Mouse (Mus musculus) heart, embryonic 14.5 days (tissue): ENCODE measurements around the gene Smap1. TPM values are rescaled to one million over a fixed set of nuclear protein-coding genes. Genes with fewer than 3 reads are reported as not detected.

Source experiments
- ATAC-seq: fragments of 200-750 bp; cut with Nextera tagmentation; 2 replicates; pipeline ENCODE4 v1.8.0; 2017; ENCODE audit warnings: low read depth, moderate TSS enrichment; ENCODE audit not compliant: insufficient number of reproducible peaks, insufficient read depth, low FRiP score
- H3K27ac ChIP-seq, 2 experiments: fragments of 200-500 bp in 1 of 2; fragments of 300-500 bp in 1 of 2; sonication (generic) in 1 of 2; replicated peaks in 1 of 2; 2 replicates each; pipeline ENCODE4 v1.5.1; 2012 to 2014; ENCODE audit warnings: low read depth in 2 of 2, low read length in 2 of 2, control low read depth in 1 of 2, mild to moderate bottlenecking in 1 of 2, mixed read lengths in 1 of 2; ENCODE audit not compliant: control insufficient read depth in 1 of 2, insufficient read depth in 1 of 2
- H3K27me3 ChIP-seq: fragments of 300-500 bp; sonication (generic); 2 replicates; pipeline ENCODE4 v1.6.1; 2014; ENCODE audit warnings: mild to moderate bottlenecking, low read length, control low read depth; ENCODE audit not compliant: control insufficient read depth, insufficient read depth
- H3K36me3 ChIP-seq: fragments of 300-500 bp; sonication (generic); 2 replicates; pipeline ENCODE4 v1.6.1; 2014; ENCODE audit warnings: mild to moderate bottlenecking, control low read depth, low read length, mixed read lengths; ENCODE audit not compliant: control insufficient read depth, insufficient read depth
- H3K4me1 ChIP-seq, 2 experiments: fragments of 200-500 bp in 1 of 2; fragments of 300-500 bp in 1 of 2; sonication (generic) in 1 of 2; 2 replicates each; pipeline ENCODE4 v1.6.1; 2012 to 2014; ENCODE audit warnings: low read length in 2 of 2, control low read depth in 1 of 2, mixed read lengths in 1 of 2; ENCODE audit not compliant: control insufficient read depth in 2 of 2, insufficient read depth in 2 of 2
- H3K4me2 ChIP-seq: fragments of 300-500 bp; sonication (generic); 2 replicates; pipeline ENCODE4 v1.6.1; 2014; ENCODE audit warnings: mild to moderate bottlenecking, low read length
- H3K4me3 ChIP-seq, 2 experiments: fragments of 200-500 bp in 1 of 2; fragments of 300-500 bp in 1 of 2; sonication (generic) in 1 of 2; 2 replicates each; pipeline ENCODE4 v1.5.1; 2012 to 2014; ENCODE audit warnings: low read length in 2 of 2, mild to moderate bottlenecking in 2 of 2, control low read depth in 1 of 2, low read depth in 1 of 2, moderate library complexity in 1 of 2; ENCODE audit not compliant: control insufficient read depth in 1 of 2, insufficient read depth in 1 of 2
- H3K9ac ChIP-seq: fragments of 300-500 bp; sonication (generic); 2 replicates; pipeline ENCODE4 v1.6.1; 2014; ENCODE audit warnings: mild to moderate bottlenecking, low read length
- H3K9me3 ChIP-seq: fragments of 300-500 bp; sonication (generic); 2 replicates; pipeline ENCODE4 v1.6.1; 2016; ENCODE audit warnings: low read length, control low read depth; ENCODE audit not compliant: control insufficient read depth
- WGBS: fragments of 180-500 bp; shearing (Covaris S2); extraction: QIAGEN DNeasy Blood & Tissue Kit; methylation state at CpG from one replicate; pipeline ENCODE4 v1.1.7; 2014; 5-methylcytosine and 5-hydroxymethylcytosine counted together
- polyA plus RNA-seq: library from polyadenylated mRNA; unstranded; fragments of >200 nt; fragmentation: Nextera tagmentation; extraction: Ambion mirVana; gene quantifications from 2 replicates; pipeline ENCODE4 v1.2.1, GENCODE M21; 2014

Smap1 gene
- polyA plus RNA-seq, 1 experiment from 2014 or later = 44.1 TPM

GRCm38 (mm10) chr1:23955539-23955938 lies 33.4 kb upstream of the Smap1 start:
- Histone ChIP-seq H3K36me3 (no peaks in the 10 kb centered on the region), H3K4me2 (no peak overlapping the region), H3K4me1 (no peaks in the 10 kb centered on the region; a peak in 1 of 4 replicates), H3K9ac (no peak overlapping the region), H3K27me3 (no peaks in the 10 kb centered on the region), H3K4me3 (no peak overlapping the region), H3K9me3 (no peaks in the 10 kb centered on the region), H3K27ac (no peak overlapping the region)
- ATAC-seq = no peak
- WGBS = 80% methylated on average over 4 of the region's 4 CpGs

GRCm38 (mm10) chr1:23953921-23954320 lies 31.8 kb upstream of the Smap1 start:
- Histone ChIP-seq H3K9ac (no peak overlapping the region), H3K9me3 (no peaks in the 10 kb centered on the region), H3K27ac (no peak overlapping the region), H3K27me3 (no peaks in the 10 kb centered on the region), H3K4me3 (no peak overlapping the region), H3K4me1 (no peaks in the 10 kb centered on the region; a peak in 1 of 4 replicates), H3K36me3 (no peaks in the 10 kb centered on the region), H3K4me2 (no peak overlapping the region)
- ATAC-seq = no peak
- WGBS = 86% methylated on average over 13 of the region's 13 CpGs

GRCm38 (mm10) chr1:23948778-23949699 lies 26.9 kb upstream of the Smap1 start:
- no peak overlapping the region for H3K4me2 ChIP-seq
- H3K9ac ChIP-seq = no peak overlapping the region
- H3K4me3 ChIP-seq = no peak overlapping the region
- H3K27me3 ChIP-seq = no peaks in the 10 kb centered on the region
- H3K9me3 ChIP-seq = no peaks in the 10 kb centered on the region
- no peak for ATAC-seq
- WGBS = 87% methylated on average over 15 of the region's 15 CpGs
- H3K4me1 ChIP-seq = no peaks in the 10 kb centered on the region
- H3K27ac ChIP-seq = no peak overlapping the region
- H3K36me3 ChIP-seq = no peaks in the 10 kb centered on the region

GRCm38 (mm10) chr1:23948290-23948689 lies 26.2 kb upstream of the Smap1 start:
- Histone ChIP-seq H3K4me2 (no peak overlapping the region), H3K27ac (no peak overlapping the region), H3K9ac (no peak overlapping the region), H3K4me3 (no peak overlapping the region), H3K27me3 (no peaks in the 10 kb centered on the region), H3K9me3 (no peaks in the 10 kb centered on the region), H3K4me1 (no peaks in the 10 kb centered on the region), H3K36me3 (no peaks in the 10 kb centered on the region)
- ATAC-seq = no peak
- WGBS = 67% methylated on average over 7 of the region's 7 CpGs

- H3K27ac ChIP-seq = no peak overlapping the region
- 89% methylated on average over 1 of the region's 1 CpGs for WGBS
- no peaks in the 10 kb centered on the region for H3K27me3 ChIP-seq
- no peaks in the 10 kb centered on the region for H3K9me3 ChIP-seq
- ATAC-seq = no peak
- H3K36me3 ChIP-seq = no peaks in the 10 kb centered on the region
- H3K9ac ChIP-seq = no peak overlapping the region
- H3K4me1 ChIP-seq = no peaks in the 10 kb centered on the region
- no peak overlapping the region for H3K4me3 ChIP-seq
- H3K4me2 ChIP-seq = no peak overlapping the region
Observed at GRCm38 (mm10) chr1:23944076-23944475, 22.0 kb upstream of the Smap1 start.

- Histone ChIP-seq H3K4me1 (no peaks in the 10 kb centered on the region), H3K4me2 (no peak overlapping the region), H3K9me3 (no peaks in the 10 kb centered on the region), H3K27me3 (no peaks in the 10 kb centered on the region), H3K27ac (no peak overlapping the region), H3K9ac (no peak overlapping the region), H3K4me3 (no peak overlapping the region), H3K36me3 (no peaks in the 10 kb centered on the region)
- no peak for ATAC-seq
- WGBS = 80% methylated on average over 3 of the region's 3 CpGs
Observed at GRCm38 (mm10) chr1:23943146-23943940, 21.2 kb upstream of the Smap1 start.

- Histone ChIP-seq H3K4me1 (no peaks in the 10 kb centered on the region), H3K9me3 (peaks cover 3% of the 10 kb centered on the region; the same call in 1 of the 2 replicates), H3K4me3 (no peak overlapping the region), H3K9ac (no peak overlapping the region), H3K27ac (no peak overlapping the region), H3K4me2 (no peak overlapping the region), H3K36me3 (no peaks in the 10 kb centered on the region), H3K27me3 (no peaks in the 10 kb centered on the region)
- no peak for ATAC-seq
- 27% methylated on average over 4 of the region's 4 CpGs for WGBS
Observed at GRCm38 (mm10) chr1:23935408-23935762, 13.3 kb upstream of the Smap1 start.
